Mouse (Mus musculus): ENCODE data around the gene Crcp. TPM values are rescaled to one million over a fixed set of nuclear protein-coding genes. Genes with fewer than 3 reads are reported as not detected.

Gene Crcp
- polyA plus RNA-seq, 1 experiment from 2014 or later = 31.0 TPM

DNA sequence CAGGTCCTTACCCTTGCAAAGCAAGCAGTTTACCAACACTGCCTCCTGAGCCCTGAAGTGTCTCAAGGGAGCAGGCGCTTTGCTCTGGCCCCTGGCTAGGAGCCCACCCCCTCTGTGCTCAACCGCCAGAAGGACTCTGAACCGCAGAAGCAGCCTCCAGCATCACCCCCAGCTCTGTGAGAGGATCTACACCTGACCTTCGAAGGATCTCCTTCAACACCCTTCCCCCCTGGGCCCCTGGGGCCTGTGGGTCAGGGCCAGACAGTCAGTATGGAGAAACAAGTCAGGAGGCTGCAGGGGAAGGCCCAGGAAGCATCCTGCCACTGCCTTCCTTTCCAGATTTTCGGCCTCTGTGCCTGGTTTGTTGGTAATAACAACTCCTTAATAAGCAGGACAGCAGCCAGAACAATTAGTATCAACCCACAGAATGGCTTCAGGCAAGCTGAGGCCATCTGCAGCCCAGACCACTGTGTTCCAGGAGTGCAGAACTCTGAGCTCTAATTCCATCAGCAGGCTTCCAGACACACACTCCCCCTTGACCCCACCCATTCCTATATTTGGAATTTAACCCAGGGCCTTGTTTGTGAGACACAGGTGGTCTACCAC, 7.6 kb upstream of the Crcp start:
- ATAC-seq (no peak), DNase-seq (ENCODE audit: low spot score) (no peak)
- Histone ChIP-seq H3K4me2 (replicated peaks; ENCODE audit: low read depth, low read length) (no peak overlapping the region), H3K9me3 (ENCODE audit: low read length) (no peaks in the 10 kb centered on the region), H3K27ac (ENCODE audit: low read length) (no peak overlapping the region), H3K36me3 (ENCODE audit: insufficient read depth, low read length) (no peaks in the 10 kb centered on the region; the same call in 1 of the 2 replicates), H3K4me1 (ENCODE audit: insufficient read depth, low read depth, low read length) (no peaks in the 10 kb centered on the region), H3K4me3 (ENCODE audit: low read depth, low read length) (no peak overlapping the region), H3K27me3 (replicated peaks; ENCODE audit: insufficient read depth, low read length) (no peaks in the 10 kb centered on the region), H3K9ac (replicated peaks; ENCODE audit: low read depth) (no peak overlapping the region)
- TF ChIP-seq CTCF (IDR thresholded peaks at IDR 0.05) (no peak), EP300 (IDR thresholded peaks at IDR 0.05) (no peak)
- 53% methylated on average over 5 of the region's 5 CpGs for WGBS

DNA sequence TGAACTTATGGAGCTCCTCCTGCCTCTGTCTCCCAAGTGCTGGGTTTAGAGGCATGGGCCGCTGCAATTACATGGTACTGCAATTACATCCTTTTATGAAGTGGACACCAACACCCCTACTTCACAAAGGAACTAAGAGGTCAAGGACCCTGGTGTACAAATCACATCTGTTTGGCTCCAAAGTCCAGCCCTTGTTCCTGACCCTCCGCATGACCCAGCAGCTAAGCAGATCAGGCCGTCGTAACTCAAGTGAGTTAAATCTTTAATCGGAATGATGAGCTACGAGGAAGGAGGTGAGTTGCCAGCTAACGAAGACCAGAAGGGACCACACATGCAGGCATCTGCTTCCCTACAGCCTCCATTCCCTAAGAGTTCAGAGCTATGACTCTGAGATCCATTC, 6.7 kb upstream of the Crcp start:
- no peak for DNase-seq (ENCODE audit: low spot score)
- 70% methylated on average over 7 of the region's 7 CpGs for WGBS
- no peaks in the 10 kb centered on the region; the same call in 1 of the 2 replicates for H3K36me3 ChIP-seq (ENCODE audit: insufficient read depth, low read length)

DNA sequence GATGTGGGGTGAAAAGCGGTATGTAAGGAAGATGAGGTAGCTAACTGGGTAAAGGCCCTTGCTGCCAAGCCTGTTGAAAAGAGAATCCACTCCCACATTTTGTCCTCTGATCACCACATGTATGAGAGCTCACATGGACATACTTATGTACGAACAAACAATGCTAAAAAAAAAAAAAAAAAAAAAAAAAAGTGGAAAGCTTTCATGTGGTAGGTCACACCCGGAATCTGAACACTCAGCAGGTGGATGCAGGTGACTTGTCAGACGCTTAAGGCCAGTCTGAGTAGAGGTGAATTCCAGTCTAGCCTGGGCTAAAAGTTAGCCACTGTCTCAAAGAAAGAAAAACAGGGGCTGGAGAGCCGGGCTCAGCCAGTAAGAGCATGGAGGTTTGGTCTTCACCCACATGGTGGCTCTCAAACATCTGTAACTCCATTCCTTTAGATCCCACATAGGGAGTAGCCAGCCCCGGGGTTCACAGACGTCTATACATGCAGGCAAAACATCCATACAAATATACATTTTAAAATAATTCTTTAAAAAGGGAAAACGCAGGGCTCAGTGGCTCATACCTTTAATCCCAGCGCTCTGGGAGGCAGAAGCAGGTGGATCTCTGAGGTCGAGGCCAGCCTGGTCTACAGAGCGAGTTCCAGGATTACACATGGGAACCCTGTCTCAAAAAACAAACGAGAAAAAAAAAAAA, 5.9 kb upstream of the Crcp start:
- Histone ChIP-seq H3K4me2 (replicated peaks; ENCODE audit: low read depth, low read length) (peak overlapping the region; percentile 27; the same call in 1 of the 2 replicates), H3K9ac (replicated peaks; ENCODE audit: low read depth) (no peak overlapping the region), H3K4me3 (ENCODE audit: low read depth, low read length) (peak overlapping the region; percentile 64; the same call in 1 of the 2 replicates), H3K27ac (ENCODE audit: low read length) (no peak overlapping the region), H3K36me3 (ENCODE audit: insufficient read depth, low read length) (no peaks in the 10 kb centered on the region; the same call in 1 of the 2 replicates), H3K27me3 (replicated peaks; ENCODE audit: insufficient read depth, low read length) (no peaks in the 10 kb centered on the region), H3K9me3 (ENCODE audit: low read length) (no peaks in the 10 kb centered on the region), H3K4me1 (ENCODE audit: insufficient read depth, low read depth, low read length) (no peaks in the 10 kb centered on the region)
- DNase-seq (ENCODE audit: low spot score) = no peak
- TF ChIP-seq CTCF (IDR thresholded peaks at IDR 0.05) (no peak), EP300 (IDR thresholded peaks at IDR 0.05) (no peak)
- ATAC-seq = no peak
- WGBS = 37% methylated on average over 12 of the region's 12 CpGs

More for the DNA sequence above, 6.7 kb upstream of the Crcp start:
- Histone ChIP-seq H3K27me3 (replicated peaks; ENCODE audit: insufficient read depth, low read length) (no peaks in the 10 kb centered on the region), H3K4me3 (ENCODE audit: low read depth, low read length) (no peak overlapping the region), H3K4me2 (replicated peaks; ENCODE audit: low read depth, low read length) (no peak overlapping the region), H3K9me3 (ENCODE audit: low read length) (no peaks in the 10 kb centered on the region), H3K27ac (ENCODE audit: low read length) (no peak overlapping the region), H3K4me1 (ENCODE audit: insufficient read depth, low read depth, low read length) (no peaks in the 10 kb centered on the region), H3K9ac (replicated peaks; ENCODE audit: low read depth) (no peak overlapping the region)
- TF ChIP-seq CTCF (IDR thresholded peaks at IDR 0.05) (no peak), EP300 (IDR thresholded peaks at IDR 0.05) (no peak)
- ATAC-seq = no peak

DNA sequence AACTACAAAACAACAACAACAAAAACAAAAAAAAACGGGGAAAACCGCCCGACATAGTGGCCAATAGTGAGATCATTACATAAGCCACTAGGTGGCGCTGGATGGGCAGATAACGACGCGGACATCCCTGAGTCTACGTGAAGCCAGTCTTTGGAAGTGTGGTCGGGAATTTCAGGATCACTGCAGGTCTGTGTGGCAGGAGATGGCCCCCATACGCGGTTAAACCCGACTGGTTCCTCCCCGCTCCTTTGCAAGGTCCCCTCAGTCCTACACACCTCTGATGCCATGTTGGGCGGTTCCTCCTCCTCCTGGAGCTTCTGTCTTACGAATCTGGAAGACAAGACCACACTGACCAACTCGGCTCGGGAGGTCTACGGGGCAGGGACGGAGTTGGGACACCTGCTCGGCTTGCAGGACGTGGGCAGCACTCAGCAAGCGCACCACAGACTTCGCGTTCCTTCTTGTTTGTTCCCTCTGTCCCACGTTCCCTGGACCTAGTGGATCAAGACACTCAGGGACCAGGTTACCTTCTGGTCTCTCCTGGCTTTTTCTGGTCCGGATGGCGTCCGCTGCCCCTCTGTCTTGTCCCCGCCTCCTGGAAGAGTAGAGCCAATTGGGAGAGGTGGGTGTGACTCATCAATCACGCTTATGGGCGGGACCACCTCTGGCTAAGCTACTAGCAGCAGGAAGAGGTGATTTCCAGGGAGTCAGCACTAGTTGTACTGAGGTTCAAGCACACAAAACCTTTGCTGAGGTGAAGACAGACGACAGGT, 5.1 kb upstream of the Crcp start:
- H3K36me3 ChIP-seq (ENCODE audit: insufficient read depth, low read length) = no peaks in the 10 kb centered on the region
- 0% methylated on average over 32 of the region's 32 CpGs for WGBS
- no peaks in the 10 kb centered on the region for H3K9me3 ChIP-seq (ENCODE audit: low read length)
- peak overlapping the region; percentile 92 for H3K4me2 ChIP-seq (replicated peaks; ENCODE audit: low read depth, low read length)
- TF ChIP-seq CTCF (IDR thresholded peaks at IDR 0.05) (peak; percentile 88), EP300 (IDR thresholded peaks at IDR 0.05) (no peak)
- no peaks in the 10 kb centered on the region for H3K27me3 ChIP-seq (replicated peaks; ENCODE audit: insufficient read depth, low read length)
- peak overlapping the region; percentile 54; the same call in 1 of the 2 replicates for H3K9ac ChIP-seq (replicated peaks; ENCODE audit: low read depth)
- H3K4me1 ChIP-seq (ENCODE audit: insufficient read depth, low read depth, low read length) = no peaks in the 10 kb centered on the region
- ATAC-seq = peak; percentile 96
- peak overlapping the region; percentile 64 for H3K4me3 ChIP-seq (ENCODE audit: low read depth, low read length)
- peak overlapping the region; percentile 84 for H3K27ac ChIP-seq (ENCODE audit: low read length)
- peak; percentile 97 for DNase-seq (ENCODE audit: low spot score)

DNA sequence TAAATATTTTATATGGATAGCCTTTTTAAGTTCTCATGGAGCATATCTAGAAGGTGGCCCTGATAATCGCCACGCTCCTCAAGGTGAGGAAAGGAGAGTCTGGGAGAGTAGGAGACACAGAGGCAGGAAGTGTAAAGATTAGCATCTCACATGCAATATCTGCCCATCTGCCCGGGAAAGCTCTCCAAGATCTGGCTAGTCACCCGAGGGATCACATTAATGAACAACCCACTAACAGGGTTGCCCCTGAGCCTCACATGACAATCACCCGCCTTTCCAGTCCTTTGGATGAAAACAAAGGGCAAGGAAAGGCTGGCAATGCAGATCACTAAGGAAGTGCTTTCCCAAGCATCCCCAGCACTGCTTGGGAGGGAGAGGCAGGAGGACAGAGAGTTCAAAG, 2.0 kb upstream of the Crcp start:
- Histone ChIP-seq H3K4me3 (ENCODE audit: low read depth, low read length) (no peak overlapping the region), H3K27ac (ENCODE audit: low read length) (no peak overlapping the region), H3K27me3 (replicated peaks; ENCODE audit: insufficient read depth, low read length) (no peaks in the 10 kb centered on the region), H3K4me1 (ENCODE audit: insufficient read depth, low read depth, low read length) (no peaks in the 10 kb centered on the region), H3K9me3 (ENCODE audit: low read length) (no peaks in the 10 kb centered on the region), H3K9ac (replicated peaks; ENCODE audit: low read depth) (no peak overlapping the region), H3K4me2 (replicated peaks; ENCODE audit: low read depth, low read length) (no peak overlapping the region), H3K36me3 (ENCODE audit: insufficient read depth, low read length) (no peaks in the 10 kb centered on the region)
- TF ChIP-seq CTCF (IDR thresholded peaks at IDR 0.05) (no peak), EP300 (IDR thresholded peaks at IDR 0.05) (no peak)
- DNase-seq (ENCODE audit: low spot score) (no peak), ATAC-seq (no peak)
- WGBS = 66% methylated on average over 5 of the region's 5 CpGs

DNA sequence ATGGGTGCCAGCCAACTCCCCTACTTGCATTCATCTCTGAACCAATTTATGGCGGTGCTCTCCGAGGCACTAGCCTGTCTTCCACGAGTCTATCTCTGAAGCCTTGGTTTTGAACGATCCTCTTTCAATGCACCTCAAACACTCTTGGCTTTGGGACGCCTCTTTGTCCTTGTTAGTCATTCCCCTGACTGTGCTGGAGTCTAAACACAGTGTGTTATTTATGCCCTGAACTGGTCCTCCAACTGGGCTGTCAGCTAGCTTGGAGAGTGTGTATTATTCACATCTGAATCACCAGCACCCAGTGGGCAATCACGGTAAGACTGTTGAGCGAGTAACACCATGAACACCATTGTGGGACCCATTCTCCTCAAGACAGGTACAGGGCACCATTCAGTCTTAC, 1.4 kb upstream of the Crcp start:
- H3K27ac ChIP-seq (ENCODE audit: low read length) = no peak overlapping the region
- no peak overlapping the region for H3K4me2 ChIP-seq (replicated peaks; ENCODE audit: low read depth, low read length)
- no peak for DNase-seq (ENCODE audit: low spot score)
- H3K4me3 ChIP-seq (ENCODE audit: low read depth, low read length) = no peak overlapping the region
- H3K27me3 ChIP-seq (replicated peaks; ENCODE audit: insufficient read depth, low read length) = no peaks in the 10 kb centered on the region
- H3K9me3 ChIP-seq (ENCODE audit: low read length) = no peaks in the 10 kb centered on the region
- H3K9ac ChIP-seq (replicated peaks; ENCODE audit: low read depth) = no peak overlapping the region
- no peak for ATAC-seq
- H3K36me3 ChIP-seq (ENCODE audit: insufficient read depth, low read length) = no peaks in the 10 kb centered on the region
- TF ChIP-seq CTCF (IDR thresholded peaks at IDR 0.05) (no peak), EP300 (IDR thresholded peaks at IDR 0.05) (no peak)
- 68% methylated on average over 7 of the region's 7 CpGs for WGBS
- no peaks in the 10 kb centered on the region for H3K4me1 ChIP-seq (ENCODE audit: insufficient read depth, low read depth, low read length)
